Mouse (Mus musculus): ENCODE results near the gene Cerk. TPM values are rescaled to one million over a fixed set of nuclear protein-coding genes. Genes with fewer than 3 reads are reported as not detected.
A peak's percentile ranks its signal among the peaks of the same experiment; 100 is the strongest.

Cerk gene
- polyA plus RNA-seq, 1 experiment from 2014 or later = 6.1 TPM

DNA sequence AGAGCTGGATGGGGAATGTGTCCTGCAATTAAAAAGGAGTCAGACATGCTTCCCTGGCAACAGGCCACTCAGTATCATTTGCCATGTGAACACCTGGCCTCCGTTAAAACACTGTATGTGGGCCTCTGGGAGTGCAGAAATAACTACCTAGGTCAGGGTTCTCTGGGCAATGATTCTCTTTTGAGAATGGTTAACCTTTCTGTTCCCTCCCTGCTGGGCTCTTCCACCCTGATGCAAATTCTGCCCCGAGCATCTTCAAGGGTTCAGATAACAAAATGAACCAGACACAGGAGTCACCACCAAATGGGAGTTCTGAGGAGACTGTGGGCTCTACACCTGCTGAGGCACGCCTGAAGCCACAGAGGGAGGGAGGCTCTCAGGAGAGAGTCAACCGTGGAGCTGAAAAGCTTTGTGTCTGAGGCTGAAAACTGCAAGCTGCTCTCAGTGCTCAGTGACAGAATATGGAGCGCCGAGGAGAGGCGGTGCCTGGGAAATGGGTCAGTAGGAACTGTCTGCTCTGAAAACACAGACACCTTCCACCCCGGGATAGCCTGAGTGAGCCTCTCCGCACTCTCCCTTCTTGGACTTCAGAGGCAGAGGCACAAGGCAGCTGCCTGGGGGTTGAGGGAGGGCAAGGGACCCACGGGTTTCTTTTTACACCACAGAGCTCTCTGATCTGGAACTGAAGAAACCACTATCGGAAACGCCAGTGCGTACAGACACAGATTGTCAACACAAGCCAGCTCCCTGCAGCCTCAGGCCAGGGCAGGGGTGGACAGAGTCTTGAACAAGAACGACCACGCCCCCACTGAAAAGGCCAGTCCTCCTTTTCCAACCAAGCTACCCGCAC lies 12.6 kb downstream of the Cerk start:
- no peak overlapping the region for H3K4me3 ChIP-seq (ENCODE audit: low read depth, low read length)
- H3K9me3 ChIP-seq (ENCODE audit: low read length) = no peaks in the 10 kb centered on the region
- no peak overlapping the region for H3K9ac ChIP-seq (replicated peaks)
- peak overlapping the region; percentile 22; the same call in 1 of the 2 replicates for H3K4me2 ChIP-seq (ENCODE audit: low read depth, low read length)
- WGBS (ENCODE audit: insufficient replicate concordance) = 36% methylated on average over 16 of the region's 16 CpGs
- peak overlapping the region; percentile 44 for H3K27ac ChIP-seq (ENCODE audit: low read depth)
- no peaks in the 10 kb centered on the region for H3K27me3 ChIP-seq (ENCODE audit: insufficient read depth, low read length)
- peak; percentile 40 for DNase-seq
- ATAC-seq = peak; percentile 15; the same call in 1 of the 2 replicates
- H3K36me3 ChIP-seq (replicated peaks; ENCODE audit: insufficient read depth, low read length) = no peaks in the 10 kb centered on the region
- H3K4me1 ChIP-seq (ENCODE audit: insufficient read depth) = peaks cover 39% of the 10 kb centered on the region
- TF ChIP-seq CTCF (IDR thresholded peaks at IDR 0.05; ENCODE audit: low read depth) (no peak), EP300 (IDR thresholded peaks at IDR 0.05; ENCODE audit: low read depth) (no peak)

GRCm38 (mm10) chr15:86172526-86172925 lies 13.4 kb downstream of the Cerk start:
- H3K9ac ChIP-seq (replicated peaks) = no peak overlapping the region
- peak overlapping the region; percentile 44; the same call in 1 of the 2 replicates for H3K27ac ChIP-seq (ENCODE audit: low read depth)
- no peak overlapping the region for H3K4me2 ChIP-seq (ENCODE audit: low read depth, low read length)
- ATAC-seq (no peak), DNase-seq (no peak)
- H3K4me3 ChIP-seq (ENCODE audit: low read depth, low read length) = no peak overlapping the region
- no peaks in the 10 kb centered on the region for H3K27me3 ChIP-seq (ENCODE audit: insufficient read depth, low read length)
- no peaks in the 10 kb centered on the region for H3K9me3 ChIP-seq (ENCODE audit: low read length)
- H3K4me1 ChIP-seq (ENCODE audit: insufficient read depth) = peaks cover 39% of the 10 kb centered on the region
- no peaks in the 10 kb centered on the region for H3K36me3 ChIP-seq (replicated peaks; ENCODE audit: insufficient read depth, low read length)
- 65% methylated on average over 6 of the region's 6 CpGs for WGBS (ENCODE audit: insufficient replicate concordance)
- TF ChIP-seq EP300 (IDR thresholded peaks at IDR 0.05; ENCODE audit: low read depth) (no peak), CTCF (IDR thresholded peaks at IDR 0.05; ENCODE audit: low read depth) (no peak)

DNA sequence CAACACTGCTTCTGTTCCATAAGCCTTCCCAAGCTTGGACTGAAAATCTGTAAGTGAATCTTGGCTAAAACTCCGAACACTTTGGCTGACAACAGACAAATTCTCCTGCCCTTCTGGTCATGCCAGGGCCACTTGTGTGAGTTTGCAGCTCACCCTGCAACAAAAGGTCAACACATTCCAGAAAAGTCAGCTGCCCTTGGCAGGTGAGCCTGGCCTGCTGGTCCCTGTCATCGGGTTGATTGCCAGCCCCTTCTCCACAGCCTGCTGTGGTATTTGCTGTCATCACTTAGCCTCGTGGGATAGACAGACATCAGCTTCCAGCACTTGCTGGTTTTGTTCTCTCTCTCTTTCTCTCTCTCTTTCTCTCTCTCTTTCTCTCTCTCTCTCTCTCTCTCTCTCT lies 13.8 kb downstream of the Cerk start:
- H3K27ac ChIP-seq (ENCODE audit: low read depth) = no peak overlapping the region
- TF ChIP-seq EP300 (IDR thresholded peaks at IDR 0.05; ENCODE audit: low read depth) (no peak), CTCF (IDR thresholded peaks at IDR 0.05; ENCODE audit: low read depth) (no peak)
- H3K36me3 ChIP-seq (replicated peaks; ENCODE audit: insufficient read depth, low read length) = no peaks in the 10 kb centered on the region
- 47% methylated on average over 3 of the region's 3 CpGs for WGBS (ENCODE audit: insufficient replicate concordance)
- H3K4me3 ChIP-seq (ENCODE audit: low read depth, low read length) = no peak overlapping the region
- no peak overlapping the region for H3K9ac ChIP-seq (replicated peaks)
- DNase-seq (no peak), ATAC-seq (no peak)
- no peak overlapping the region for H3K4me2 ChIP-seq (ENCODE audit: low read depth, low read length)
- H3K9me3 ChIP-seq (ENCODE audit: low read length) = no peaks in the 10 kb centered on the region
- H3K4me1 ChIP-seq (ENCODE audit: insufficient read depth) = peaks cover 39% of the 10 kb centered on the region
- H3K27me3 ChIP-seq (ENCODE audit: insufficient read depth, low read length) = no peaks in the 10 kb centered on the region

DNA sequence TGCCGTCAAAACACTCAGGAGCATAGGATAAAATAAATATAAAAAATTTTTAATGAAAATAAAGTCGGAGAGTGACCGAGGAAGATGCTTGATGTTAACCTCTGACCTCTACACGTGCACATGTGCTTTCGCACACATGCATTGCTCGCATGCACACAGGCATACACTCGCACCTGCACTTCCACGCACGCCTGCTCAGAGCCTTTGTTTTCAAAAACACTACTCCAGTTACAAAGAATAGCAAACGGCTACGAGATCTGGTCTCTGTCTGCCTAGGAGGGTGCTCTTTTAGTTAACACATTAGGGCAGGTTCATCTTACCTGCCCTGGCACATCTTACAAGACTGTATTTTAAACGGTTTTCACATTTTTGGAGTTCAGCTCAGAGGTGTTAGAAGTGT lies 14.6 kb downstream of the Cerk start:
- Histone ChIP-seq H3K27me3 (ENCODE audit: insufficient read depth, low read length) (no peaks in the 10 kb centered on the region), H3K27ac (ENCODE audit: low read depth) (no peak overlapping the region), H3K4me2 (ENCODE audit: low read depth, low read length) (no peak overlapping the region), H3K9ac (replicated peaks) (no peak overlapping the region), H3K9me3 (ENCODE audit: low read length) (no peaks in the 10 kb centered on the region), H3K4me1 (ENCODE audit: insufficient read depth) (peaks cover 33% of the 10 kb centered on the region), H3K36me3 (replicated peaks; ENCODE audit: insufficient read depth, low read length) (no peaks in the 10 kb centered on the region), H3K4me3 (ENCODE audit: low read depth, low read length) (no peak overlapping the region)
- no peak for TF ChIP-seq CTCF (IDR thresholded peaks at IDR 0.05; ENCODE audit: low read depth)
- no peak for TF ChIP-seq EP300 (IDR thresholded peaks at IDR 0.05; ENCODE audit: low read depth)
- ATAC-seq (no peak), DNase-seq (no peak)
- 73% methylated on average over 12 of the region's 12 CpGs for WGBS (ENCODE audit: insufficient replicate concordance)

DNA sequence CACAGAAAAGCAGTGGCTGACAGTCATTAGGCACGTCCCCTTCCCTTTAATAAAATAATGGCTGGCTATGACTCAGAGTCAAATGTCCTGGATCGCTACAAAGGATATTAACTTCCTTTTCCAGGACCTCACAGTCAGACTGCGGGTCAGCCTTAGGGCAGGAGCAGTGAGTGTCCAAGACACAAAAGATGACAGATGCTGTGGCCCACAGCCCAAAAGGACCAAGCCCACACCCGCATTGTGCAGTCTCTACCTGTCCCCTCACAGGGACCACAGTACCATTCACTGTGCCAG lies 16.2 kb downstream of the Cerk start:
- peak overlapping the region; percentile 79 for H3K27ac ChIP-seq (ENCODE audit: low read depth)
- ATAC-seq (peak; percentile 54; the same call in 1 of the 2 replicates), DNase-seq (no peak)
- no peak for TF ChIP-seq EP300 (IDR thresholded peaks at IDR 0.05; ENCODE audit: low read depth)
- no peak for TF ChIP-seq CTCF (IDR thresholded peaks at IDR 0.05; ENCODE audit: low read depth)
- peaks cover 28% of the 10 kb centered on the region for H3K4me1 ChIP-seq (ENCODE audit: insufficient read depth)
- no peaks in the 10 kb centered on the region for H3K27me3 ChIP-seq (ENCODE audit: insufficient read depth, low read length)
- no peaks in the 10 kb centered on the region for H3K9me3 ChIP-seq (ENCODE audit: low read length)
- 71% methylated on average over 4 of the region's 4 CpGs for WGBS (ENCODE audit: insufficient replicate concordance)
- no peak overlapping the region for H3K9ac ChIP-seq (replicated peaks)
- H3K4me3 ChIP-seq (ENCODE audit: low read depth, low read length) = no peak overlapping the region
- no peak overlapping the region for H3K4me2 ChIP-seq (ENCODE audit: low read depth, low read length)
- peaks cover 1% of the 10 kb centered on the region; the same call in 1 of the 2 replicates for H3K36me3 ChIP-seq (replicated peaks; ENCODE audit: insufficient read depth, low read length)

DNA sequence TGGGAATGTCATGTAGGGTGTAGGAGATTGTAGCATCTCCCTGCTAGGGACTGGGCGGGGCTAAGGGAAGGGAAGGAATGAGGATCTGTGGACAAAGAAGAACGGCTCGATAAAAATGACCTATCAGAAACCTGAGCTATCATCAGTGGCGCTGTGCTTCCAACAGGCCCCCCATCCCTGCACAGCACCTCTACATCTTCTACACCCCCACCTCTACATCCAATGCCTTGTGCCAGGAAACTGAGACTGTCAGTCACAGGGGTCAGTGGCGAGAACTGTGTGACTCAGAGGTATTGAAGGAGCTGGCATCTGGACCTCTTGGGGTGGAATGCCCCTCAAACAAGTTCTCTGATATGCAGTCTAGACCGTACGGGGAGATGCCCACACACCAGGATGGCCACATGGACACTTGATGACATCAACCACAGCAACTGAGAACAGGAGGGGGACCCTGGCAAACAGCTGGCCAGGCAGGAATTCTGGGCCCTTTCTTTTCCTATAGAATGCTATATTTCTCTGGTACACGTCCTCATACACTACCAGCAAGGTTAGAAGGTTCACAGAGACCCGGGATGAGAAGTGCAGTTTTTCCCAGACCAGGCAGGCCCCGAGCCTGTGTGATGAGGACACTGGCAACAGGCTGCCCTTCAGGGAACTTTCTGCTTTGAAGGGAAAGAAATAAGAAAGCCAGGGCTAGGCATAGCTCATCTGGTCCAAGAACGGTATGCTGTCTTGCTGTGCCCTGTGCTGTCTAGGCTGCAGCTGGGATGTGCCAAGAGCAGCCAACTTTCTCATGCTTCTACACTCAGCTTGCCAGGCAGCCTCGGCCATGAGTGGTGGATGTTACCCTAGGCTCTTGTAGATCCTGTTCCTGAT lies 16.8 kb downstream of the Cerk start:
- no peak for DNase-seq

More for the DNA sequence above, 16.8 kb downstream of the Cerk start:
- Histone ChIP-seq H3K9me3 (ENCODE audit: low read length) (no peaks in the 10 kb centered on the region), H3K27ac (ENCODE audit: low read depth) (peak overlapping the region; percentile 79), H3K36me3 (replicated peaks; ENCODE audit: insufficient read depth, low read length) (peaks cover 2% of the 10 kb centered on the region; the same call in 1 of the 2 replicates), H3K27me3 (ENCODE audit: insufficient read depth, low read length) (no peaks in the 10 kb centered on the region), H3K4me2 (ENCODE audit: low read depth, low read length) (no peak overlapping the region), H3K9ac (replicated peaks) (no peak overlapping the region), H3K4me3 (ENCODE audit: low read depth, low read length) (no peak overlapping the region), H3K4me1 (ENCODE audit: insufficient read depth) (peaks cover 23% of the 10 kb centered on the region)
- no peak for ATAC-seq
- 75% methylated on average over 12 of the region's 12 CpGs for WGBS (ENCODE audit: insufficient replicate concordance)
- TF ChIP-seq EP300 (IDR thresholded peaks at IDR 0.05; ENCODE audit: low read depth) = no peak

Measured in liver, postnatal 0 days (tissue).